In genomic region chr2:57672007-57672643, GRCm38 (mm10) we compare ENCODE assay signal across 15 mouse cellular contexts.
A peak's percentile ranks its signal among the peaks of the same experiment; 100 is the strongest.
DNase-seq lines count a peak whose midpoint lies in the region; ATAC-seq lines count a peak whose summit lies in the region.
"Had no signal": no experiment of that assay in that cellular context is flagged by ENCODE, and none has a peak within 500 bp of the region (broad histone marks: within the 10 kb centered on the region; RNA-seq: fewer than 3 reads in every experiment).

No protein-coding gene starts in this region.

- no peak for DNase-seq in forebrain, embryonic 11.5 days (ENCODE audit: low spot score)
- DNase-seq in 416B (ENCODE audit: low read depth): peak; percentile 15
- peak; percentile 45 to 51 for DNase-seq in cerebellum, adult 18-20 months
- DNase-seq in forebrain, embryonic 14.5 days (ENCODE audit: low spot score): peak; percentile 70
- DNase-seq in urinary bladder, postnatal 14 days (ENCODE audit: low spot score): no peak
- no peak for DNase-seq in thymus, postnatal 36 days
- DNase-seq in lung, postnatal 4 days: no peak
- DNase-seq: adrenal gland, adult 8-10 months; gastrocnemius, postnatal 25 days; thymus, adult 2 months had no signal

- 55% methylated on average over 3 of the region's 3 CpGs for WGBS in forebrain, embryonic 13.5 days
- 65% methylated on average over 3 of the region's 3 CpGs for WGBS in forebrain, embryonic 11.5 days
- WGBS in forebrain, embryonic 14.5 days: 32% methylated on average over 3 of the region's 3 CpGs

- H3K4me3 ChIP-seq in forebrain, embryonic 13.5 days: no peak overlapping the region
- H3K4me3 ChIP-seq in forebrain, embryonic 11.5 days (ENCODE audit: low read depth, low read length): no peak overlapping the region
- H3K4me3 ChIP-seq in forebrain, embryonic 14.5 days (ENCODE audit: low read depth, low read length): no peak overlapping the region
- H3K4me3 ChIP-seq: embryonic facial prominence, embryonic 12.5 days; layer of hippocampus, adult 2 months; lung, embryonic 15.5 days; megakaryocyte, embryonic 14.5 days had no signal

- no peaks in the 10 kb centered on the region for H3K9me3 ChIP-seq in forebrain, embryonic 13.5 days (replicated peaks)
- no peaks in the 10 kb centered on the region for H3K9me3 ChIP-seq in forebrain, embryonic 11.5 days (ENCODE audit: control insufficient read depth, low read length)
- no peaks in the 10 kb centered on the region for H3K9me3 ChIP-seq in forebrain, embryonic 14.5 days (replicated peaks; ENCODE audit: control insufficient read depth, low read length)
- H3K9me3 ChIP-seq: embryonic facial prominence, embryonic 12.5 days; lung, embryonic 15.5 days; megakaryocyte, embryonic 14.5 days had no signal

- H3K27me3 ChIP-seq in forebrain, embryonic 13.5 days: no peaks in the 10 kb centered on the region
- H3K27me3 ChIP-seq in forebrain, embryonic 11.5 days (ENCODE audit: control insufficient read depth, insufficient read depth, low read length): no peaks in the 10 kb centered on the region
- no peaks in the 10 kb centered on the region for H3K27me3 ChIP-seq in forebrain, embryonic 14.5 days (replicated peaks; ENCODE audit: control insufficient read depth, insufficient read depth, low read length)
- H3K27me3 ChIP-seq: embryonic facial prominence, embryonic 12.5 days; lung, embryonic 15.5 days; megakaryocyte, embryonic 14.5 days had no signal

- H3K4me2 ChIP-seq in forebrain, embryonic 13.5 days: no peak overlapping the region
- no peak overlapping the region for H3K4me2 ChIP-seq in forebrain, embryonic 11.5 days (ENCODE audit: low read depth, low read length, severe bottlenecking)
- no peak overlapping the region for H3K4me2 ChIP-seq in forebrain, embryonic 14.5 days (ENCODE audit: low read length)
- H3K4me2 ChIP-seq: embryonic facial prominence, embryonic 12.5 days; lung, embryonic 15.5 days had no signal

- H3K4me1 ChIP-seq in forebrain, embryonic 13.5 days: peaks cover 10% of the 10 kb centered on the region
- H3K4me1 ChIP-seq in forebrain, embryonic 11.5 days (replicated peaks; ENCODE audit: control insufficient read depth, insufficient read depth, low read length): no peaks in the 10 kb centered on the region
- H3K4me1 ChIP-seq in forebrain, embryonic 14.5 days (ENCODE audit: control insufficient read depth, insufficient read depth, low read length): peaks cover 4% of the 10 kb centered on the region; the same call in 1 of the 2 replicates
- H3K4me1 ChIP-seq: embryonic facial prominence, embryonic 12.5 days; lung, embryonic 15.5 days; megakaryocyte, embryonic 14.5 days had no signal

- H3K36me3 ChIP-seq in forebrain, embryonic 13.5 days (ENCODE audit: poor library complexity, severe bottlenecking): no peaks in the 10 kb centered on the region
- H3K36me3 ChIP-seq in forebrain, embryonic 11.5 days (ENCODE audit: control insufficient read depth, insufficient read depth, low read length): no peaks in the 10 kb centered on the region
- H3K36me3 ChIP-seq in forebrain, embryonic 14.5 days (ENCODE audit: control insufficient read depth, insufficient read depth, low read length): no peaks in the 10 kb centered on the region
- H3K36me3 ChIP-seq: embryonic facial prominence, embryonic 12.5 days; lung, embryonic 15.5 days had no signal

- no peak overlapping the region for H3K27ac ChIP-seq in forebrain, embryonic 13.5 days
- H3K27ac ChIP-seq in forebrain, embryonic 11.5 days (ENCODE audit: low read depth, low read length): no peak overlapping the region
- H3K27ac ChIP-seq in forebrain, embryonic 14.5 days (ENCODE audit: low read depth, low read length): no peak overlapping the region
- H3K27ac ChIP-seq: embryonic facial prominence, embryonic 12.5 days; layer of hippocampus, adult 2 months; lung, embryonic 15.5 days had no signal

- peak; percentile 66 for ATAC-seq in forebrain, embryonic 13.5 days
- no peak for ATAC-seq in forebrain, embryonic 11.5 days (replicated peaks; ENCODE audit: low FRiP score)
- ATAC-seq in forebrain, embryonic 14.5 days: peak; percentile 72; the same call in 1 of the 2 replicates

- H3K9ac ChIP-seq in forebrain, embryonic 13.5 days: no peak overlapping the region
- no peak overlapping the region for H3K9ac ChIP-seq in forebrain, embryonic 11.5 days (ENCODE audit: low read length)
- no peak overlapping the region for H3K9ac ChIP-seq in forebrain, embryonic 14.5 days (ENCODE audit: low read length)
- H3K9ac ChIP-seq: embryonic facial prominence, embryonic 12.5 days; lung, embryonic 15.5 days had no signal

Comparison
In these comparisons a context has a peak if more than half of its experiments do, and no peak if none do; other contexts are left out.
1. DNase-seq: peak in 416B (single experiment), cerebellum, adult 18-20 months (2 of 2) and forebrain, embryonic 14.5 days (single experiment); none in forebrain, embryonic 11.5 days (single experiment), urinary bladder, postnatal 14 days (single experiment), thymus, postnatal 36 days (0 of 2) and lung, postnatal 4 days (0 of 2).